Mouse (Mus musculus) limb, embryonic 13.5 days (tissue): ENCODE data around the gene Ugt1a10. TPM values are rescaled to one million over a fixed set of nuclear protein-coding genes. Genes with fewer than 3 reads are reported as not detected.

ENCODE experiments used
- ATAC-seq: fragments of 200-750 bp; cut with Nextera tagmentation; 2 replicates; pipeline ENCODE4 v1.8.0; 2017; ENCODE audit warnings: low read depth, moderate number of reproducible peaks, moderate TSS enrichment; ENCODE audit not compliant: low FRiP score
- H3K27ac ChIP-seq: fragments of 300-500 bp; sonication (generic); 2 replicates; pipeline ENCODE4 v1.5.1; 2015; ENCODE audit warnings: inconsistent platforms, mild to moderate bottlenecking, moderate library complexity
- H3K27me3 ChIP-seq: fragments of 300-500 bp; sonication (generic); 2 replicates; pipeline ENCODE4 v1.6.1; 2015; ENCODE audit warnings: mild to moderate bottlenecking, inconsistent platforms
- H3K36me3 ChIP-seq: fragments of 300-500 bp; sonication (generic); 2 replicates; pipeline ENCODE4 v1.6.1; 2015; ENCODE audit warnings: inconsistent platforms, mild to moderate bottlenecking, moderate library complexity
- H3K4me1 ChIP-seq: fragments of 300-500 bp; sonication (generic); 2 replicates; pipeline ENCODE4 v1.6.1; 2015; ENCODE audit warnings: inconsistent platforms
- H3K4me2 ChIP-seq: fragments of 300-500 bp; sonication (generic); replicated peaks from 2 replicates; pipeline ENCODE4 v1.6.1; 2015; ENCODE audit warnings: inconsistent platforms, mild to moderate bottlenecking, moderate library complexity
- H3K4me3 ChIP-seq: fragments of 300-500 bp; sonication (generic); 2 replicates; pipeline ENCODE4 v1.5.1; 2015; ENCODE audit warnings: moderate library complexity, mild to moderate bottlenecking, inconsistent platforms
- H3K9ac ChIP-seq: fragments of 300-500 bp; sonication (generic); 2 replicates; pipeline ENCODE4 v1.6.1; 2015; ENCODE audit warnings: mild to moderate bottlenecking, inconsistent platforms
- H3K9me3 ChIP-seq: fragments of 300-500 bp; sonication (generic); 2 replicates; pipeline ENCODE4 v1.6.1; 2016; ENCODE audit warnings: inconsistent platforms
- WGBS: fragments of 180-500 bp; shearing (Covaris S2); methylation state at CpG from one replicate; pipeline ENCODE4 v1.1.7; 2015; 5-methylcytosine and 5-hydroxymethylcytosine counted together
- polyA plus RNA-seq: library from polyadenylated mRNA; unstranded; fragments of >200 nt; fragmentation: Nextera tagmentation; extraction: Ambion mirVana; gene quantifications from 2 replicates; pipeline ENCODE4 v1.2.1, GENCODE M21; 2015

The Ugt1a10 gene
- polyA plus RNA-seq, 1 experiment from 2014 or later: not detected

- no peaks in the 10 kb centered on the region for H3K4me1 ChIP-seq
- no peak for ATAC-seq
- 77% methylated on average over 13 of the region's 13 CpGs for WGBS
Measured at GRCm38 (mm10) chr1:88255989-88256754, 201.0 kb downstream of the Ugt1a10 start.

DNA sequence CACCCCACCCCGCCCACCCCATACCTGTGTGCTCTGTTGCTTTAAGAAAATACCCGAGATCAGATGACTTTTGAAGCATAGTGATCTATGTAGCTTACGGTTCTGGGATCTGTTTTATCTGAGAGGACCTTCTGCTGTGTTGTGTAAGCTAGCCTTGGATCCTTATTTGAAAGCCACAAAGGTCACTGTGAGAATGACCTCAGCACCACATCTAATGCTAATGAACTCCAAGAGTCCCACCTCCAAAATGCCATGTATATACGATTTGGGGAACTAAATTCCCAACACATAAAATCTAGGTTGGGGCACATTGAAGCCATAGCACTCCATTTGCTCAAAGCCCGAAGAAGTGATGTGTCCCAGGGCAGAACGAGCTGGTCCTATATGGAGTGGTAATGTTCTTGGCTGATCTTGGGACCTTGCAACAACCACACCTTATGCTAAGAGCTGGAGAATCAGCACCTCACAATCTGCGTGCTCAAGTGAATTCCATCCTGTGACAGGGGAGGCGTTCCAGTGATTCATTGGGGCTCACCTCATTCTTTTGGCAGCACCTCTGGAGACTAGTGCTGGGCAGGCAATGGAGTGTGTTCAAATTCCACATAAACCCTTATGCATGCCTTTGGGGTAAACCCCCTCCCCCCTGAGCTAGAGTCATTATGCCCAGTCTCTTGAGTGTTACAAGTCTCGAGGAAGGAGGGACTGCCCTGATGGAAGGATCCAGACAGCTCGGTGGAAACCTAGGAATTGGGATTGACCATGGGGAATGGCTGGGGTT lies 201.9 kb downstream of the Ugt1a10 start:
- no peak overlapping the region for H3K9ac ChIP-seq
- H3K27me3 ChIP-seq: no peaks in the 10 kb centered on the region
- no peak overlapping the region for H3K4me3 ChIP-seq
- 73% methylated on average over 10 of the region's 10 CpGs for WGBS
- peaks cover 74% of the 10 kb centered on the region for H3K9me3 ChIP-seq
- H3K4me1 ChIP-seq: no peaks in the 10 kb centered on the region
- no peak for ATAC-seq
- no peak overlapping the region for H3K4me2 ChIP-seq
- no peak overlapping the region for H3K27ac ChIP-seq
- H3K36me3 ChIP-seq: peaks cover 30% of the 10 kb centered on the region

More at GRCm38 (mm10) chr1:88255989-88256754, 201.0 kb downstream of the Ugt1a10 start:
- Histone ChIP-seq H3K4me3 (no peak overlapping the region), H3K27me3 (no peaks in the 10 kb centered on the region), H3K27ac (no peak overlapping the region), H3K4me2 (no peak overlapping the region), H3K9ac (no peak overlapping the region), H3K9me3 (peaks cover 71% of the 10 kb centered on the region), H3K36me3 (peaks cover 21% of the 10 kb centered on the region)

DNA sequence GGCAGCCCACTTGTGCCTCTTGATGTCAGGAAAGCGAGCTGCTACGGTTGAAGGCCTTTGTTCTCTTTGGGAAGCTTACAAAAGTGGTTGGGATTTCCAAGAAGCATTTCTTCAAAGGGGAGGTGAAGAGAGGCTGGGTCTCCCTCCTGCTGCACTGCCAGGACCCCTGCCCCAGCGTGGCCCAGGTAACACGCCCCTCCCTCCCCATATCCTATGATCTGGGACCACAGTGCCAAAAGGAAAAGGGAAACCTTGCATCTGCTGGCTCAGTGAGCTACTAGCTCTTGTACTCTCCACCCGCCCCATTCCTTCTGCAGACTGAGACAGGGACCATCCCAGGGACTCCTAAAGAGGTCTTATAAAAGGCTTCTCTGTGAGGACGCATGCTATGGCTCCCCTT lies 202.5 kb downstream of the Ugt1a10 start:
- peaks cover 36% of the 10 kb centered on the region for H3K36me3 ChIP-seq
- no peak overlapping the region for H3K4me3 ChIP-seq
- no peak overlapping the region for H3K4me2 ChIP-seq
- H3K4me1 ChIP-seq: peaks cover 3% of the 10 kb centered on the region; the same call in 1 of the 2 replicates
- H3K9ac ChIP-seq: no peak overlapping the region
- H3K27me3 ChIP-seq: no peaks in the 10 kb centered on the region
- WGBS: 82% methylated on average over 6 of the region's 6 CpGs
- no peak overlapping the region for H3K27ac ChIP-seq
- H3K9me3 ChIP-seq: peaks cover 68% of the 10 kb centered on the region
- no peak for ATAC-seq

DNA sequence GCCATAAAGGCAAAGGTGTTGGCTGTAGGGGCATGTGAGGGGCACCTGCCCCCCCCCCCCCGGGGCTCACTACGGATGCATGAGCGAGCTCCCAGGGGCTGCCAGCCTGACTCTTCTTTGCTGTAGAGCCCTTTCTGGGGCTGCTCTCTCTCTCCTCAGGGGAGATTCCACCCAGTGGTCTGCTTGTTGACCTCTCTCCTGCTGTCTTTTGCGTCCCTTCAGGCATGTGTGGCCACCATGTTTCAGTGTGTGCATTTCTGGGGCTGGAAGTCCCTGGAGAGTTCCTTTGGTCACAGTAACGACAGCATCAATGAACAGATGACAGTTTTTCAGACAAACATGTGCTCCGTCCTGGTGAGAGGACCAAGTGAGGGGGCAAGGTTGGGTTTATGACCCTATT lies 203.2 kb downstream of the Ugt1a10 start:
- 71% methylated on average over 6 of the region's 6 CpGs for WGBS
- Histone ChIP-seq H3K27ac (no peak overlapping the region), H3K9me3 (peaks cover 64% of the 10 kb centered on the region), H3K4me1 (peaks cover 3% of the 10 kb centered on the region; the same call in 1 of the 2 replicates), H3K27me3 (no peaks in the 10 kb centered on the region), H3K4me2 (no peak overlapping the region), H3K9ac (no peak overlapping the region), H3K36me3 (peaks cover 43% of the 10 kb centered on the region), H3K4me3 (no peak overlapping the region)
- ATAC-seq: no peak

DNA sequence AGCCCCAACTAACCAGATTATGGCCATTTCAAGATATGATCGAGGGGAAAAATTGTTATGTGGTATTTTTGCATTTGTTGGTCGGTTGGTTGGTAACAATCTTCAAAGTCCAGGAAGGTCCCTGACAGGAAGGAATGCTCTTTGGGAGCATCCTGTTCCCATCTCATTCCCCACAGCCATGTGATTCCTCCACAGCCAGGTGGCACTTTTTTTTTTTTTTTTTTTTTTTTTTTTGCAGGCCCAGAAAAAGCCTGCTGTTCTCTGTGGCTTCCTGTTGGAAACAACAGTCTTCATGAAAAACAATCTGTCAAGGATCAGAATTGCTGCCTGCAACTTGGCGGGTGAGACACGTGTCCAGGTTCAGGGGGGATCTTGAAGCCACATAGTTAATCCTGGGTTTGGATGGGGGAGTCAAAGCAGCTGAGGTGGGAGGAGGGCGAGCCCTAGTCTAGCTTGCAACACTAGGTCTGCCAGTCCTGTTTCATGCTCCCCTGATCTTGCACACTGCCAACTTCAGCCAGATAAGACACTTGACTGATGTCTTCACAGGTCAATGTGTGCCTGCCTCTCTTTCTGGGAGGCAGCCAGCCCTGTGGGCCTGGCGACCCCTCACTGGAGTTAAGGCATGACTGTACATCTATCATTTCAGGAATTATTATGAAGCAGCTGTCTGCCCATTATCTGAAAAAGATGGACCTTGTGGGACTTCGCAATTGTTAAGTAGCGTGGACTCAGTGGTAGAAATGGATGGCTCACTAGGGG lies 203.9 kb downstream of the Ugt1a10 start:
- 76% methylated on average over 8 of the region's 8 CpGs for WGBS
- H3K4me1 ChIP-seq: peaks cover 3% of the 10 kb centered on the region; the same call in 1 of the 2 replicates
- no peak overlapping the region for H3K27ac ChIP-seq

GRCm38 (mm10) chr1:88259643-88260024 lies 204.4 kb downstream of the Ugt1a10 start:
- no peak overlapping the region for H3K9ac ChIP-seq
- no peak overlapping the region for H3K4me3 ChIP-seq
- no peak for ATAC-seq
- H3K4me1 ChIP-seq: peaks cover 3% of the 10 kb centered on the region; the same call in 1 of the 2 replicates
- WGBS: 75% methylated on average over 4 of the region's 4 CpGs
- H3K4me2 ChIP-seq: no peak overlapping the region
- H3K27me3 ChIP-seq: no peaks in the 10 kb centered on the region
- H3K27ac ChIP-seq: no peak overlapping the region
- H3K9me3 ChIP-seq: peaks cover 57% of the 10 kb centered on the region
- H3K36me3 ChIP-seq: peaks cover 55% of the 10 kb centered on the region

More for the DNA sequence above, 203.9 kb downstream of the Ugt1a10 start:
- ATAC-seq: no peak
- Histone ChIP-seq H3K4me2 (no peak overlapping the region), H3K9ac (no peak overlapping the region), H3K27me3 (no peaks in the 10 kb centered on the region), H3K36me3 (peaks cover 50% of the 10 kb centered on the region), H3K9me3 (peaks cover 59% of the 10 kb centered on the region), H3K4me3 (no peak overlapping the region)

GRCm38 (mm10) chr1:88260114-88260513 lies 204.9 kb downstream of the Ugt1a10 start:
- H3K4me2 ChIP-seq: no peak overlapping the region
- peaks cover 3% of the 10 kb centered on the region; the same call in 1 of the 2 replicates for H3K4me1 ChIP-seq
- H3K9me3 ChIP-seq: peaks cover 52% of the 10 kb centered on the region
- H3K27ac ChIP-seq: no peak overlapping the region
- H3K36me3 ChIP-seq: peaks cover 60% of the 10 kb centered on the region
- no peaks in the 10 kb centered on the region for H3K27me3 ChIP-seq
- no peak overlapping the region for H3K4me3 ChIP-seq
- 82% methylated on average over 6 of the region's 6 CpGs for WGBS
- ATAC-seq: 0 out of 2 replicates have a peak, but pooled peaks have one; percentile 1
- H3K9ac ChIP-seq: no peak overlapping the region

GRCm38 (mm10) chr1:88260604-88261377 lies 205.6 kb downstream of the Ugt1a10 start:
- peaks cover 3% of the 10 kb centered on the region; the same call in 1 of the 2 replicates for H3K4me1 ChIP-seq
- H3K4me2 ChIP-seq: no peak overlapping the region
- no peaks in the 10 kb centered on the region for H3K27me3 ChIP-seq
- ATAC-seq: no peak
- 83% methylated on average over 10 of the region's 10 CpGs for WGBS
- H3K9me3 ChIP-seq: peaks cover 50% of the 10 kb centered on the region
- H3K36me3 ChIP-seq: peaks cover 67% of the 10 kb centered on the region
- H3K4me3 ChIP-seq: no peak overlapping the region
- H3K27ac ChIP-seq: no peak overlapping the region
- no peak overlapping the region for H3K9ac ChIP-seq

- WGBS: 87% methylated on average over 7 of the region's 7 CpGs
- Histone ChIP-seq H3K27me3 (no peaks in the 10 kb centered on the region), H3K36me3 (peaks cover 76% of the 10 kb centered on the region), H3K4me1 (peaks cover 3% of the 10 kb centered on the region; the same call in 1 of the 2 replicates), H3K4me2 (no peak overlapping the region), H3K4me3 (no peak overlapping the region), H3K9ac (no peak overlapping the region), H3K27ac (no peak overlapping the region), H3K9me3 (peaks cover 42% of the 10 kb centered on the region)
- no peak for ATAC-seq
Measured at GRCm38 (mm10) chr1:88261706-88262105, 206.5 kb downstream of the Ugt1a10 start.

GRCm38 (mm10) chr1:88262255-88262654 lies 207.1 kb downstream of the Ugt1a10 start:
- Histone ChIP-seq H3K4me1 (peaks cover 3% of the 10 kb centered on the region; the same call in 1 of the 2 replicates), H3K27ac (no peak overlapping the region), H3K4me2 (no peak overlapping the region), H3K36me3 (peaks cover 82% of the 10 kb centered on the region), H3K4me3 (no peak overlapping the region), H3K27me3 (no peaks in the 10 kb centered on the region), H3K9me3 (peaks cover 36% of the 10 kb centered on the region), H3K9ac (no peak overlapping the region)
- WGBS: 79% methylated on average over 4 of the region's 4 CpGs
- ATAC-seq: 0 out of 2 replicates have a peak, but pooled peaks have one; percentile 0

DNA sequence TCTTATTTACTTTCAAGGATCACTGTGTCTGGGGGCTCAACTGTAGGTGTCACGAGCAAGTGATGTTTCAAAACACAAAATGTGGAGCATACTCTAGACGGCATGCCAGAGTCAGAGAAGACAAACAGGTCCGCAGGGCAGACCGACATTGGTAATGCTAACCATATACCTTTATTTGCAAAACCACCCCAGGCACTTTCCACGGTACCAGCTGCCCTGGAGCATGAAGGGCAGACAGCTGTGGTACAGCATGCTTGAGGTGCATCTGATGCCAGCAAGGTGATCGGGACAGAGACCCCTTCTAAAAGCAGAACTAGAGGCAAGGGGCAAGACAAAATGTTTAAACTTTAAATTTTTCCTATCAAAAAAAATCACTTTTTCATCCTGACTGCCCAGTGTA lies 207.8 kb downstream of the Ugt1a10 start:
- H3K9ac ChIP-seq: no peak overlapping the region
- H3K4me1 ChIP-seq: peaks cover 3% of the 10 kb centered on the region; the same call in 1 of the 2 replicates
- H3K4me2 ChIP-seq: no peak overlapping the region
- no peaks in the 10 kb centered on the region for H3K27me3 ChIP-seq
- peaks cover 89% of the 10 kb centered on the region for H3K36me3 ChIP-seq
- 74% methylated on average over 6 of the region's 6 CpGs for WGBS
- H3K27ac ChIP-seq: no peak overlapping the region
- ATAC-seq: no peak
- H3K9me3 ChIP-seq: peaks cover 29% of the 10 kb centered on the region
- no peak overlapping the region for H3K4me3 ChIP-seq
